Mouse (Mus musculus) erythroblast, embryonic 14.5 days (primary cell): Measurements from ENCODE around the gene Olfr149.

Experiments
- GATA1 ChIP-seq: IDR thresholded peaks from 2 replicates; pipeline ENCODE4 v1.6.1; 2012; ENCODE audit warnings: low read length, inconsistent platforms, mixed read lengths
- TAL1 ChIP-seq: IDR thresholded peaks from 3 replicates; pipeline ENCODE4 v1.6.1; 2012; ENCODE audit warnings: low read length, inconsistent platforms, mixed read lengths

GRCm38 (mm10) chr9:39740741-39741140 lies 33.8 kb upstream of the Olfr149 start:
- TF ChIP-seq GATA1, result no peak
- TF ChIP-seq TAL1, result no peak
